Mouse (Mus musculus) hindbrain, embryonic 11.5 days (tissue): Measurements from ENCODE around the gene Gm20388. TPM values are rescaled to one million over a fixed set of nuclear protein-coding genes. Genes with fewer than 3 reads are reported as not detected.

Experiments used
- ATAC-seq: fragments of 200-750 bp; cut with Nextera tagmentation; 2 replicates; pipeline ENCODE4 v1.8.0; 2017; ENCODE audit warnings: mild to moderate bottlenecking, moderate TSS enrichment, moderate library complexity; ENCODE audit not compliant: low FRiP score
- DNase-seq: peaks from one replicate; pipeline ENCODE4 v3.0.0-alpha.2; 2015; ENCODE audit warnings: low spot score
- H3K27ac ChIP-seq: fragments of 300-500 bp; sonication (generic); 2 replicates; pipeline ENCODE4 v1.5.1; 2014; ENCODE audit warnings: mild to moderate bottlenecking, low read depth, low read length
- H3K27me3 ChIP-seq: fragments of 300-500 bp; sonication (generic); 2 replicates; pipeline ENCODE4 v1.6.1; 2014; ENCODE audit warnings: mild to moderate bottlenecking, low read length, moderate library complexity, mixed read lengths; ENCODE audit not compliant: control insufficient read depth, insufficient read depth
- H3K36me3 ChIP-seq: fragments of 300-500 bp; sonication (generic); 2 replicates; pipeline ENCODE4 v1.6.1; 2014; ENCODE audit warnings: mild to moderate bottlenecking, low read length, moderate library complexity, mixed read lengths; ENCODE audit not compliant: control insufficient read depth, insufficient read depth
- H3K4me1 ChIP-seq: fragments of 300-500 bp; sonication (generic); replicated peaks from 2 replicates; pipeline ENCODE4 v1.6.1; 2014; ENCODE audit warnings: low read length, mixed read lengths; ENCODE audit not compliant: control insufficient read depth, insufficient read depth
- H3K4me2 ChIP-seq: fragments of 300-500 bp; sonication (generic); replicated peaks from 2 replicates; pipeline ENCODE4 v1.6.1; 2014; ENCODE audit warnings: mild to moderate bottlenecking, low read depth, low read length
- H3K4me3 ChIP-seq: fragments of 300-500 bp; sonication (generic); 2 replicates; pipeline ENCODE4 v1.5.1; 2014; ENCODE audit warnings: low read depth, low read length
- H3K9ac ChIP-seq: fragments of 300-500 bp; sonication (generic); 2 replicates; pipeline ENCODE4 v1.6.1; 2014; ENCODE audit warnings: low read depth, low read length
- H3K9me3 ChIP-seq: fragments of 300-500 bp; sonication (generic); 2 replicates; pipeline ENCODE4 v1.6.1; 2016; ENCODE audit warnings: low read length; ENCODE audit not compliant: control insufficient read depth
- WGBS: fragments of 180-500 bp; shearing (Covaris S2); extraction: QIAGEN DNeasy Blood & Tissue Kit; methylation state at CpG from one replicate; pipeline ENCODE4 v1.1.7; 2014; 5-methylcytosine and 5-hydroxymethylcytosine counted together
- polyA plus RNA-seq: library from polyadenylated mRNA; unstranded; fragments of >200 nt; fragmentation: Nextera tagmentation; extraction: Ambion mirVana; gene quantifications from 2 replicates; pipeline ENCODE4 v1.2.1, GENCODE M21; 2014

The Gm20388 gene
- polyA plus RNA-seq, 1 experiment from 2014 or later, result 11.8 TPM

- no peak overlapping the region for H3K4me3 ChIP-seq
- no peaks in the 10 kb centered on the region for H3K9me3 ChIP-seq
- peaks cover 5% of the 10 kb centered on the region for H3K4me1 ChIP-seq
- WGBS, result 87% methylated on average over 6 of the region's 6 CpGs
- H3K36me3 ChIP-seq, result no peaks in the 10 kb centered on the region
- DNase-seq (no peak), ATAC-seq (no peak)
- no peaks in the 10 kb centered on the region for H3K27me3 ChIP-seq
- no peak overlapping the region for H3K27ac ChIP-seq
- no peak overlapping the region for H3K9ac ChIP-seq
- no peak overlapping the region for H3K4me2 ChIP-seq
Observed at GRCm38 (mm10) chr8:121695585-121696184, 1785.0 kb downstream of the Gm20388 start.

- H3K27ac ChIP-seq, result no peak overlapping the region
- H3K9me3 ChIP-seq, result no peaks in the 10 kb centered on the region
- no peak overlapping the region for H3K4me3 ChIP-seq
- H3K4me1 ChIP-seq, result peaks cover 5% of the 10 kb centered on the region
- H3K36me3 ChIP-seq, result no peaks in the 10 kb centered on the region
- WGBS, result 3% methylated on average over 16 of the region's 17 CpGs
- H3K9ac ChIP-seq, result no peak overlapping the region
- H3K27me3 ChIP-seq, result no peaks in the 10 kb centered on the region
- DNase-seq (peak; percentile 40), ATAC-seq (peak; percentile 47; the same call in 1 of the 2 replicates)
- peak overlapping the region; percentile 21 for H3K4me2 ChIP-seq
Observed at GRCm38 (mm10) chr8:121697735-121698614, 1787.3 kb downstream of the Gm20388 start.

- Histone ChIP-seq H3K27ac (no peak overlapping the region), H3K9ac (no peak overlapping the region)
Observed at GRCm38 (mm10) chr8:121698615-121699101, 1788.0 kb downstream of the Gm20388 start.

GRCm38 (mm10) chr8:121699936-121700335 lies 1789.3 kb downstream of the Gm20388 start:
- no peak overlapping the region for H3K27ac ChIP-seq
- H3K4me3 ChIP-seq, result no peak overlapping the region
- no peaks in the 10 kb centered on the region for H3K36me3 ChIP-seq
- no peaks in the 10 kb centered on the region for H3K9me3 ChIP-seq
- WGBS, result 82% methylated on average over 2 of the region's 2 CpGs
- no peak overlapping the region for H3K4me2 ChIP-seq
- peaks cover 5% of the 10 kb centered on the region for H3K4me1 ChIP-seq
- H3K9ac ChIP-seq, result no peak overlapping the region
- no peaks in the 10 kb centered on the region for H3K27me3 ChIP-seq
- ATAC-seq (no peak), DNase-seq (no peak)

More at GRCm38 (mm10) chr8:121698615-121699101, 1788.0 kb downstream of the Gm20388 start:
- Histone ChIP-seq H3K9me3 (no peaks in the 10 kb centered on the region), H3K27me3 (no peaks in the 10 kb centered on the region), H3K36me3 (no peaks in the 10 kb centered on the region), H3K4me2 (peak overlapping the region; percentile 21), H3K4me1 (peaks cover 5% of the 10 kb centered on the region), H3K4me3 (no peak overlapping the region)
- WGBS, result 8% methylated on average over 9 of the region's 9 CpGs
- ATAC-seq (peak; percentile 33; the same call in 1 of the 2 replicates), DNase-seq (peak; percentile 24)

GRCm38 (mm10) chr8:121705174-121705573 lies 1794.5 kb downstream of the Gm20388 start:
- H3K4me1 ChIP-seq, result no peaks in the 10 kb centered on the region

DNA sequence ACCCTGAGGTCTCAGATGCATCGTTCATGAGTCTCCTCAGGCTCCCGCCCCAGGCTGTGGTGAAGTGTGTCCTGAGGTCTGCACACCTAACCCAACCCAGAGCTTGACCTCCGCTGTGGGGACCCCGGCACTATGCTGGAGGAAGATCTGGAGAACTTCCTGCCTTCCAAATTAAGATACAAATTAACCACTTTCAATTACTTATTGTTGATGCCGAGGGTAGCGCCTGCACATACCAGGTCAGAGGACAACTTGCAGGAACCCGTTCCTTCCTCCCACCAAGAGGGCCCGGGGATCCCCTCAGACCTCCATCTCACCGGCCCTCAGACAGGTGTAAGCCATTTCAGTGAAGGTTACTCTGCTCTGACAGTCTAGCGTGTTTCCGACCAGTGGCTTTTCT lies 1796.3 kb downstream of the Gm20388 start:
- Histone ChIP-seq H3K4me3 (no peak overlapping the region), H3K9ac (no peak overlapping the region), H3K9me3 (no peaks in the 10 kb centered on the region), H3K4me1 (no peaks in the 10 kb centered on the region), H3K4me2 (no peak overlapping the region), H3K27me3 (no peaks in the 10 kb centered on the region), H3K36me3 (no peaks in the 10 kb centered on the region), H3K27ac (no peak overlapping the region)
- no peak for DNase-seq
- 91% methylated on average over 11 of the region's 11 CpGs for WGBS
- ATAC-seq, result no peak

More at GRCm38 (mm10) chr8:121705174-121705573, 1794.5 kb downstream of the Gm20388 start:
- no peak for ATAC-seq
- H3K4me2 ChIP-seq, result no peak overlapping the region
- DNase-seq, result no peak
- no peak overlapping the region for H3K4me3 ChIP-seq
- H3K27me3 ChIP-seq, result no peaks in the 10 kb centered on the region
- H3K27ac ChIP-seq, result no peak overlapping the region
- no peaks in the 10 kb centered on the region for H3K36me3 ChIP-seq
- H3K9me3 ChIP-seq, result no peaks in the 10 kb centered on the region
- no peak overlapping the region for H3K9ac ChIP-seq
- WGBS, result 68% methylated on average over 3 of the region's 3 CpGs

DNA sequence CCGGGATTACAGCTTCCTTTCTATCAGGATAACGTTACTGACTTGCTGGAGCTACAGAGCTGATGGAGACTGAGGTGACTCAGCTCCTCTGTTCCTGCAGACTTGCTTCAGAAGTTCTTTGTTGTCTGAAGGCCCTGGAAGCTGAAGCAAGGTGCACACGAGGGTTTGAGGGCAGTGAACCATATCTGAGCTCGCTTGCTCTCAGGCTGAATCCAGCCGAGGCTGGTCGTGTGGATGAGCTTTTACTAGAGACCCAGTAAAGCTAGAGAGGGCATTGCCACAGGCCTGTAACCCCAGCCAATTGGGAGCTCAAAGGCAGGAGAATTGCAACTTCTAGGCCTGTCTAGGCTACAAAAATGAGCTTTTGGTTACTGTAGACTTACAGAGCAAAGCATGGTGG lies 1797.8 kb downstream of the Gm20388 start:
- Histone ChIP-seq H3K36me3 (no peaks in the 10 kb centered on the region), H3K27ac (no peak overlapping the region), H3K27me3 (no peaks in the 10 kb centered on the region), H3K4me1 (no peaks in the 10 kb centered on the region), H3K4me2 (no peak overlapping the region), H3K9me3 (no peaks in the 10 kb centered on the region), H3K4me3 (no peak overlapping the region), H3K9ac (no peak overlapping the region)
- ATAC-seq (no peak), DNase-seq (no peak)
- WGBS, result 58% methylated on average over 6 of the region's 6 CpGs

DNA sequence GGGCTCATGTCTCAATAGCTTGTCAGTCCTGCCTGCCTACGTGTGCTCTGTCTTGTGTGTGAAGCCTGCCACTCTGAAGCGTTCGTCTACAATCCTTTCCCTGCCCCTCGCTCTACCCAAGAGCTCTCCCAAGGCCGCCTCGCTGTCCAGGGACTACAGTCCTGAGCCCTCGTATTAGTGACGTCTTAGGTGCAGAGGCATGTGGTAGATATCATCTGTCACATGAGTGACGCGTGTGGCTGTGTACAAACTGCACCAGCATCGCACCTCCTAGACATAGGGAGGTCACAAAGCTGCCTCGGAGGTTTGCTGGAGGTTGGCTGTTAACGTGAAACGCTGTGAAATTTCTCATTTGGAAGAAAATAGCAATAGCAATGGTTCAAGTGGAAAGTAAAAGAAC lies 1806.9 kb downstream of the Gm20388 start:
- WGBS, result 48% methylated on average over 14 of the region's 14 CpGs
- Histone ChIP-seq H3K27me3 (no peaks in the 10 kb centered on the region), H3K9me3 (no peaks in the 10 kb centered on the region), H3K4me3 (no peak overlapping the region), H3K4me2 (peak overlapping the region; percentile 25), H3K27ac (no peak overlapping the region), H3K9ac (peak overlapping the region; percentile 15; the same call in 1 of the 2 replicates), H3K36me3 (no peaks in the 10 kb centered on the region), H3K4me1 (peaks cover 3% of the 10 kb centered on the region; the same call in 1 of the 2 replicates)
- ATAC-seq, result peak; percentile 72
- no peak for DNase-seq
